Mouse (Mus musculus): ENCODE results near the gene Aass.

DNA sequence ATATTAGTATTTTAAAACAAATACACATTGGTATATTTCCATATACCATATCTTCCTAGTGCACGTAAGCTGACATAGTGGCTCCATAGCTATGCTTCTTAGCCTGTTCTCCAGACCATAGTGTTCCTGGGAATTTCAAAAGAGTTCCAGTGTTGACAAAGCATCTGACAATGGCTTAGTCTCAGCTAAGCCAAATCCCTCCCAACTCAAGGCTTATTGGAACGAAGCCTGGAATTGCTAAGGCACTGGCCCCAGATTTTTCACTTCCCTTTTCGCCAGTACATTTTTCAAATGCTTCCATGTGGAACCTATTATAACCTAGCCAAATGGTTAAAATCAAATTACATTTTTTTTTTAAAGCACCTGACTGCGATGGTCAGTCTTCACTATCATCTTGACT, 3.6 kb downstream of the Aass start:
- TF ChIP-seq CTCF (IDR thresholded peaks at IDR 0.05; ENCODE audit: control insufficient read depth, insufficient read depth, low read length) (no peak), POLR2A (IDR thresholded peaks at IDR 0.05; ENCODE audit: borderline replicate concordance, control insufficient read depth, low read depth, low read length) (no peak)

Measured in bone marrow, adult 2 months (tissue).